Mouse (Mus musculus): ENCODE data around the gene Grifin. TPM values are rescaled to one million over a fixed set of nuclear protein-coding genes. Genes with fewer than 3 reads are reported as not detected.

Grifin gene
- polyA plus RNA-seq, 1 experiment from 2014 or later: not detected

GRCm38 (mm10) chr5:140549306-140550047, 15.4 kb downstream of the Grifin start:
- ATAC-seq (ENCODE audit: insufficient read depth, low FRiP score, low TSS enrichment) (peak; percentile 85), DNase-seq (ENCODE audit: low spot score) (peak; percentile 71)
- H3K27ac ChIP-seq (ENCODE audit: low read depth, low read length): peak overlapping the region; percentile 60; the same call in 1 of the 2 replicates
- H3K4me1 ChIP-seq (ENCODE audit: control insufficient read depth, insufficient read depth, low read length): no peaks in the 10 kb centered on the region
- H3K9me3 ChIP-seq (ENCODE audit: control insufficient read depth, low read length): no peaks in the 10 kb centered on the region
- no peaks in the 10 kb centered on the region for H3K27me3 ChIP-seq (ENCODE audit: control insufficient read depth, insufficient read depth, low read length)
- WGBS: 28% methylated on average over 17 of the region's 17 CpGs
- no peak overlapping the region for H3K4me3 ChIP-seq (ENCODE audit: low read depth, low read length)
- no peak overlapping the region for H3K9ac ChIP-seq (ENCODE audit: low read length)
- 0 out of 2 replicates have a peak overlapping the region, but pooled peaks have one; percentile 1 for H3K4me2 ChIP-seq (ENCODE audit: low read depth)
- H3K36me3 ChIP-seq (ENCODE audit: control insufficient read depth, insufficient read depth, low read length): no peaks in the 10 kb centered on the region

DNA sequence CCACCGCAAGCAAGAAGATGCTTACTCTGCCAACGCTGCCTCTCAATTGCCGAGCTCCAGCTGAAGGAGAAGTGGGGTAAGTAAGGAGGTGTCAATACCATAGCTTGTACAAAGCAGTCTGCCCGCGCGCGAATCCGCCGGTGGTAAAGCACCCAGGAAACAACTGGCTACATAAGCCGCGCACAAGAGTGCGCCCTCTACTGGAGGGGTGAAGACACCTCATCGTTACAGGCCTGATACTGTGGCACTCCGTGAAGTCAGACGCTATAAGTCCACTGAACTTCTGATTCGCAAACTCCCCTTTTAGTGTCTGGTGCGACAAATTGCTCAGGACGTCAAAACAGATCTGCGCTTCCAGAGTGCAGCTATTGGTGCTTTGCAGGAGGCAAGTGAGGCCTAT, 18.5 kb downstream of the Grifin start:
- ATAC-seq (ENCODE audit: insufficient read depth, low FRiP score, low TSS enrichment) (no peak), DNase-seq (ENCODE audit: low spot score) (no peak)
- Histone ChIP-seq H3K27me3 (ENCODE audit: control insufficient read depth, insufficient read depth, low read length) (no peaks in the 10 kb centered on the region), H3K4me1 (ENCODE audit: control insufficient read depth, insufficient read depth, low read length) (no peaks in the 10 kb centered on the region), H3K27ac (ENCODE audit: low read depth, low read length) (no peak overlapping the region), H3K9ac (ENCODE audit: low read length) (no peak overlapping the region), H3K4me3 (ENCODE audit: low read depth, low read length) (no peak overlapping the region), H3K4me2 (ENCODE audit: low read depth) (no peak overlapping the region), H3K36me3 (ENCODE audit: control insufficient read depth, insufficient read depth, low read length) (no peaks in the 10 kb centered on the region), H3K9me3 (ENCODE audit: control insufficient read depth, low read length) (no peaks in the 10 kb centered on the region)
- 89% methylated on average over 19 of the region's 19 CpGs for WGBS

DNA sequence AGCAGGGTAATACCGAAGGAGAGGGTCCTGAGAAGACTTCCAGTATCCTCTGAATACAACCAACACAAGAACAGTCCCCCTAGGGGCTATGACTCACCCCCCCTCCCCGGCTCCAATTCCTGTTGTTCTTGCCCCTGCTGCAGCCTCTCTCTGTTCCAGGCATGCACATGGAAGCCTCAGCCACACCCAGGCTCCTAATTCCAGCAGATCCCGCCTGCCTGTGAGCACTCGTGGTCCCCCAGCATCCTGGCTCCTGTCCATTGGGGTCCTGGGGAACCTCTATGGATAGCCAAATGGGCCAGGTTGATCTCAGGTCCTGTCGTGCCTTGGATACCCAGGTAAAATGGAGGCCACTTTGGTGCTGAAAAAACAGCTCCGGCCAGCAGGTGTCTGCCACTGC, 19.2 kb downstream of the Grifin start:
- Histone ChIP-seq H3K9ac (ENCODE audit: low read length) (no peak overlapping the region), H3K4me1 (ENCODE audit: control insufficient read depth, insufficient read depth, low read length) (no peaks in the 10 kb centered on the region), H3K27ac (ENCODE audit: low read depth, low read length) (no peak overlapping the region), H3K36me3 (ENCODE audit: control insufficient read depth, insufficient read depth, low read length) (no peaks in the 10 kb centered on the region), H3K27me3 (ENCODE audit: control insufficient read depth, insufficient read depth, low read length) (no peaks in the 10 kb centered on the region), H3K4me3 (ENCODE audit: low read depth, low read length) (no peak overlapping the region), H3K9me3 (ENCODE audit: control insufficient read depth, low read length) (no peaks in the 10 kb centered on the region), H3K4me2 (ENCODE audit: low read depth) (no peak overlapping the region)
- whole genome bisulfite sequencing: 63% methylated on average over 6 of the region's 6 CpGs
- no peak for ATAC-seq (ENCODE audit: insufficient read depth, low FRiP score, low TSS enrichment)
- DNase-seq (ENCODE audit: low spot score): no peak

DNA sequence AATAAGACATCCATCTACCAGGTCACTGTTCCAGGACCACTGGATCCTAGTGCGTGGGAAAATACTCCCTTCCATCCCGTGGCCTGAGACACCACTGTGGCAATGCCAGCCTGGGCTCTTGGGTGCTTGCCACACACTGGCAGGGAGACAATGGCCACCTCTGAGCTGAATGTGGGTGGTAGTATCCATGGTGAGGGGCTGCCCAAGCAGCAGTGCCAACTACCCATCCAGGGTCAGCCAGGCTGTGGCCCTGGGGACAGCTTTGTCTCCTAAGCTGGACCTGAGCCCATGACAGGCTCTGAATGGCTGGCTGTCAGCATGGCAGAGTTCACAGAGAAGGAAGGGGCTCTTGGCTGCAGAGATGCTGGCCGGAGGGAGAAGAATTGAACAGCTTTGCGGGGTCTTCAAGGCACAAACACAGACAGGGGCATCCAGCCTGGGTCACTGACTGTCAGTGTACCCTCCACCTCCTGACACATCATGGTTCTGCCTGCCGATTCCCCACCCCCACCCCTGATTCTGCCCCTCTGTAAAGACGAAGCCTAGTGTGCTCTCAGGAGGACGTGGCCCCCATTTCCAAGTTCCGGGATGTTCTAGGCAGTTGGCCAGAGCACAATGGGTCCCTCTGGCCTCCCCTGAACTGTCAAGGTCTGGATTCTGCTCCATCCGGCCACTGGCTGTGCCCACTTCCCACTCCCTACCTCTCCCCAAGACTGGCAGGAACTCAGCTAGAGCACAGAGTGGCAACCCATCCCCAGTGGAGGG, 21.9 kb downstream of the Grifin start:
- Histone ChIP-seq H3K36me3 (ENCODE audit: control insufficient read depth, insufficient read depth, low read length) (no peaks in the 10 kb centered on the region), H3K4me2 (ENCODE audit: low read depth) (no peak overlapping the region), H3K27ac (ENCODE audit: low read depth, low read length) (no peak overlapping the region), H3K9me3 (ENCODE audit: control insufficient read depth, low read length) (no peaks in the 10 kb centered on the region), H3K9ac (ENCODE audit: low read length) (no peak overlapping the region), H3K4me3 (ENCODE audit: low read depth, low read length) (no peak overlapping the region), H3K4me1 (ENCODE audit: control insufficient read depth, insufficient read depth, low read length) (no peaks in the 10 kb centered on the region), H3K27me3 (ENCODE audit: control insufficient read depth, insufficient read depth, low read length) (no peaks in the 10 kb centered on the region)
- 82% methylated on average over 9 of the region's 9 CpGs for WGBS
- DNase-seq (ENCODE audit: low spot score) (no peak), ATAC-seq (ENCODE audit: insufficient read depth, low FRiP score, low TSS enrichment) (no peak)

DNA sequence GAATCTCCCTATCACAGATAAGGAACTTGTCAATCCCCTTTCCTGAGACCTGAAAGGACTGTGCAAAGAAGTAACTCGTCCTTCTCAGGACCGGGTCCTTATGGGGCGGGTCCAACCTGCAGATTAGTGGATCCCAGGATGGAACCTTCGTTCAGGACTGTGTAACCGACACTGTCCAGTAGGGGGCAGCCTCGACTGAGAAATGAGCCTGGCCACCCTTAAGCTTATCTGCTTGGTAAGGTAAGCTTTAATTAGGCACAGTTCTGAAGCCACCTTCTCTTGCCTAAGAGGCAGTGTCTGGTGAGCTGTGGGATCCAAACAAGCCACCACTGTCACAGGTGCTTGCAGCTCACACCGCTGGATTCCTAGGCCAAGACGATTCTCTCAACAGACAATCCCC, 24.8 kb downstream of the Grifin start:
- DNase-seq (ENCODE audit: low spot score): peak; percentile 82
- Histone ChIP-seq H3K36me3 (ENCODE audit: control insufficient read depth, insufficient read depth, low read length) (no peaks in the 10 kb centered on the region), H3K4me2 (ENCODE audit: low read depth) (no peak overlapping the region), H3K27ac (ENCODE audit: low read depth, low read length) (no peak overlapping the region), H3K27me3 (ENCODE audit: control insufficient read depth, insufficient read depth, low read length) (no peaks in the 10 kb centered on the region), H3K9me3 (ENCODE audit: control insufficient read depth, low read length) (no peaks in the 10 kb centered on the region), H3K4me3 (ENCODE audit: low read depth, low read length) (no peak overlapping the region), H3K9ac (ENCODE audit: low read length) (no peak overlapping the region), H3K4me1 (ENCODE audit: control insufficient read depth, insufficient read depth, low read length) (no peaks in the 10 kb centered on the region)
- whole genome bisulfite sequencing: 14% methylated on average over 8 of the region's 8 CpGs
- peak; percentile 61; the same call in 1 of the 2 replicates for ATAC-seq (ENCODE audit: insufficient read depth, low FRiP score, low TSS enrichment)

GRCm38 (mm10) chr5:140538111-140538683, 26.7 kb downstream of the Grifin start:
- H3K9ac ChIP-seq (ENCODE audit: low read length): no peak overlapping the region
- H3K4me3 ChIP-seq (ENCODE audit: low read depth, low read length): no peak overlapping the region
- no peaks in the 10 kb centered on the region for H3K36me3 ChIP-seq (ENCODE audit: control insufficient read depth, insufficient read depth, low read length)
- no peaks in the 10 kb centered on the region for H3K9me3 ChIP-seq (ENCODE audit: control insufficient read depth, low read length)
- no peak overlapping the region for H3K27ac ChIP-seq (ENCODE audit: low read depth, low read length)
- no peaks in the 10 kb centered on the region for H3K27me3 ChIP-seq (ENCODE audit: control insufficient read depth, insufficient read depth, low read length)
- no peak overlapping the region for H3K4me2 ChIP-seq (ENCODE audit: low read depth)
- ATAC-seq (ENCODE audit: insufficient read depth, low FRiP score, low TSS enrichment): no peak
- peak; percentile 28 for DNase-seq (ENCODE audit: low spot score)
- H3K4me1 ChIP-seq (ENCODE audit: control insufficient read depth, insufficient read depth, low read length): no peaks in the 10 kb centered on the region
- 53% methylated on average over 13 of the region's 13 CpGs for WGBS

- no peak overlapping the region for H3K27ac ChIP-seq (ENCODE audit: low read depth, low read length)
- no peak for ATAC-seq (ENCODE audit: insufficient read depth, low FRiP score, low TSS enrichment)
- H3K9ac ChIP-seq (ENCODE audit: low read length): no peak overlapping the region
- no peaks in the 10 kb centered on the region for H3K27me3 ChIP-seq (ENCODE audit: control insufficient read depth, insufficient read depth, low read length)
- no peak overlapping the region for H3K4me3 ChIP-seq (ENCODE audit: low read depth, low read length)
- WGBS: 85% methylated on average over 2 of the region's 2 CpGs
- no peak overlapping the region for H3K4me2 ChIP-seq (ENCODE audit: low read depth)
- DNase-seq (ENCODE audit: low spot score): no peak
- no peaks in the 10 kb centered on the region for H3K4me1 ChIP-seq (ENCODE audit: control insufficient read depth, insufficient read depth, low read length)
- peaks cover 4% of the 10 kb centered on the region; the same call in 1 of the 2 replicates for H3K36me3 ChIP-seq (ENCODE audit: control insufficient read depth, insufficient read depth, low read length)
- no peaks in the 10 kb centered on the region for H3K9me3 ChIP-seq (ENCODE audit: control insufficient read depth, low read length)
Observed at GRCm38 (mm10) chr5:140526754-140527153, 38.1 kb downstream of the Grifin start.

- H3K27me3 ChIP-seq (ENCODE audit: control insufficient read depth, insufficient read depth, low read length): no peaks in the 10 kb centered on the region
- WGBS: 79% methylated on average over 1 of the region's 1 CpGs
- ATAC-seq (ENCODE audit: insufficient read depth, low FRiP score, low TSS enrichment) (no peak), DNase-seq (ENCODE audit: low spot score) (no peak)
- no peak overlapping the region for H3K9ac ChIP-seq (ENCODE audit: low read length)
- peaks cover 3% of the 10 kb centered on the region; the same call in 1 of the 2 replicates for H3K36me3 ChIP-seq (ENCODE audit: control insufficient read depth, insufficient read depth, low read length)
- H3K4me2 ChIP-seq (ENCODE audit: low read depth): no peak overlapping the region
- no peaks in the 10 kb centered on the region for H3K9me3 ChIP-seq (ENCODE audit: control insufficient read depth, low read length)
- H3K4me1 ChIP-seq (ENCODE audit: control insufficient read depth, insufficient read depth, low read length): no peaks in the 10 kb centered on the region
- H3K4me3 ChIP-seq (ENCODE audit: low read depth, low read length): no peak overlapping the region
- H3K27ac ChIP-seq (ENCODE audit: low read depth, low read length): no peak overlapping the region
Observed at GRCm38 (mm10) chr5:140521196-140521595, 43.7 kb downstream of the Grifin start.
